Mouse (Mus musculus) hindbrain, embryonic 11.5 days (tissue): ENCODE measurements around the gene Mucl3. TPM values are rescaled to one million over a fixed set of nuclear protein-coding genes. Genes with fewer than 3 reads are reported as not detected.

ENCODE experiments used
- ATAC-seq: fragments of 200-750 bp; cut with Nextera tagmentation; 2 replicates; pipeline ENCODE4 v1.8.0; 2017; ENCODE audit warnings: mild to moderate bottlenecking, moderate TSS enrichment, moderate library complexity; ENCODE audit not compliant: low FRiP score
- DNase-seq: peaks from one replicate; pipeline ENCODE4 v3.0.0-alpha.2; 2015; ENCODE audit warnings: low spot score
- H3K27ac ChIP-seq: fragments of 300-500 bp; sonication (generic); 2 replicates; pipeline ENCODE4 v1.5.1; 2014; ENCODE audit warnings: mild to moderate bottlenecking, low read depth, low read length
- H3K27me3 ChIP-seq: fragments of 300-500 bp; sonication (generic); 2 replicates; pipeline ENCODE4 v1.6.1; 2014; ENCODE audit warnings: mild to moderate bottlenecking, low read length, moderate library complexity, mixed read lengths; ENCODE audit not compliant: control insufficient read depth, insufficient read depth
- H3K36me3 ChIP-seq: fragments of 300-500 bp; sonication (generic); 2 replicates; pipeline ENCODE4 v1.6.1; 2014; ENCODE audit warnings: mild to moderate bottlenecking, low read length, moderate library complexity, mixed read lengths; ENCODE audit not compliant: control insufficient read depth, insufficient read depth
- H3K4me1 ChIP-seq: fragments of 300-500 bp; sonication (generic); replicated peaks from 2 replicates; pipeline ENCODE4 v1.6.1; 2014; ENCODE audit warnings: low read length, mixed read lengths; ENCODE audit not compliant: control insufficient read depth, insufficient read depth
- H3K4me2 ChIP-seq: fragments of 300-500 bp; sonication (generic); replicated peaks from 2 replicates; pipeline ENCODE4 v1.6.1; 2014; ENCODE audit warnings: mild to moderate bottlenecking, low read depth, low read length
- H3K4me3 ChIP-seq: fragments of 300-500 bp; sonication (generic); 2 replicates; pipeline ENCODE4 v1.5.1; 2014; ENCODE audit warnings: low read depth, low read length
- H3K9ac ChIP-seq: fragments of 300-500 bp; sonication (generic); 2 replicates; pipeline ENCODE4 v1.6.1; 2014; ENCODE audit warnings: low read depth, low read length
- H3K9me3 ChIP-seq: fragments of 300-500 bp; sonication (generic); 2 replicates; pipeline ENCODE4 v1.6.1; 2016; ENCODE audit warnings: low read length; ENCODE audit not compliant: control insufficient read depth
- WGBS: fragments of 180-500 bp; shearing (Covaris S2); extraction: QIAGEN DNeasy Blood & Tissue Kit; methylation state at CpG from one replicate; pipeline ENCODE4 v1.1.7; 2014; 5-methylcytosine and 5-hydroxymethylcytosine counted together
- polyA plus RNA-seq: library from polyadenylated mRNA; unstranded; fragments of >200 nt; fragmentation: Nextera tagmentation; extraction: Ambion mirVana; gene quantifications from 2 replicates; pipeline ENCODE4 v1.2.1, GENCODE M21; 2014

Mucl3 gene
- polyA plus RNA-seq, 1 experiment from 2014 or later = 0.32 TPM

- peak within 1 kb of the TSS; percentile 65 for H3K4me2 ChIP-seq
- ATAC-seq = peak; percentile 94
- no peak within 1 kb of the TSS for H3K27ac ChIP-seq
- no peaks in the 10 kb centered on the region for H3K4me1 ChIP-seq
- WGBS = 3% methylated on average over 23 of the region's 23 CpGs
- H3K9me3 ChIP-seq = no peaks in the 10 kb centered on the region
- peak within 1 kb of the TSS; percentile 82 for H3K9ac ChIP-seq
- peak within 1 kb of the TSS; percentile 56 for H3K4me3 ChIP-seq
- peak; percentile 96 for DNase-seq
- H3K36me3 ChIP-seq = no peaks in the 10 kb centered on the region
- no peaks in the 10 kb centered on the region for H3K27me3 ChIP-seq
Measured at GRCm38 (mm10) chr17:35673416-35674035, 30.0 kb upstream of the Mucl3 start, which contains the start of gene Gtf2h4. Gene Gtf2h4, minus strand, starts transcription at chr17:35673739.

GRCm38 (mm10) chr17:35672527-35672926 lies 29.0 kb upstream of the Mucl3 start:
- no peak overlapping the region for H3K4me3 ChIP-seq
- no peak overlapping the region; the same call in 1 of the 2 replicates for H3K4me2 ChIP-seq
- H3K9ac ChIP-seq = no peak overlapping the region
- no peaks in the 10 kb centered on the region for H3K27me3 ChIP-seq
- H3K4me1 ChIP-seq = peaks cover 4% of the 10 kb centered on the region; the same call in 1 of the 2 replicates
- H3K27ac ChIP-seq = no peak overlapping the region
- no peak for ATAC-seq
- no peaks in the 10 kb centered on the region for H3K9me3 ChIP-seq
- no peaks in the 10 kb centered on the region for H3K36me3 ChIP-seq
- 90% methylated on average over 6 of the region's 6 CpGs for WGBS
- DNase-seq = no peak

GRCm38 (mm10) chr17:35671846-35672245 lies 28.4 kb upstream of the Mucl3 start:
- ATAC-seq (no peak), DNase-seq (no peak)
- H3K36me3 ChIP-seq = no peaks in the 10 kb centered on the region
- WGBS = 83% methylated on average over 6 of the region's 6 CpGs
- H3K4me3 ChIP-seq = no peak overlapping the region
- no peak overlapping the region for H3K9ac ChIP-seq
- H3K4me1 ChIP-seq = peaks cover 4% of the 10 kb centered on the region; the same call in 1 of the 2 replicates
- H3K27me3 ChIP-seq = no peaks in the 10 kb centered on the region
- H3K27ac ChIP-seq = no peak overlapping the region
- no peak overlapping the region for H3K4me2 ChIP-seq
- no peaks in the 10 kb centered on the region for H3K9me3 ChIP-seq

- no peaks in the 10 kb centered on the region for H3K9me3 ChIP-seq
- no peak overlapping the region for H3K27ac ChIP-seq
- no peak overlapping the region for H3K4me2 ChIP-seq
- WGBS = 92% methylated on average over 9 of the region's 9 CpGs
- no peaks in the 10 kb centered on the region for H3K27me3 ChIP-seq
- H3K4me1 ChIP-seq = peaks cover 7% of the 10 kb centered on the region
- ATAC-seq (no peak), DNase-seq (no peak)
- H3K9ac ChIP-seq = no peak overlapping the region
- H3K36me3 ChIP-seq = no peaks in the 10 kb centered on the region
- H3K4me3 ChIP-seq = no peak overlapping the region
Measured at GRCm38 (mm10) chr17:35669731-35670130, 26.2 kb upstream of the Mucl3 start.

GRCm38 (mm10) chr17:35667334-35668065 lies 24.0 kb upstream of the Mucl3 start, which contains the start of gene Vars2:
Gene Vars2, minus strand, starts transcription at chr17:35667592.
- Histone ChIP-seq H3K4me1 (peaks cover 7% of the 10 kb centered on the region), H3K27me3 (no peaks in the 10 kb centered on the region), H3K36me3 (no peaks in the 10 kb centered on the region), H3K27ac (peak within 1 kb of the TSS; percentile 70), H3K4me3 (peak within 1 kb of the TSS; percentile 74), H3K9ac (peak within 1 kb of the TSS; percentile 84), H3K9me3 (no peaks in the 10 kb centered on the region), H3K4me2 (peak within 1 kb of the TSS; percentile 91)
- peak; percentile 99 for DNase-seq
- WGBS = under 1% methylated on average over 61 of the region's 61 CpGs
- ATAC-seq = peak; percentile 88

- H3K9me3 ChIP-seq = no peaks in the 10 kb centered on the region
- no peaks in the 10 kb centered on the region for H3K36me3 ChIP-seq
- H3K4me2 ChIP-seq = peak overlapping the region; percentile 91
- H3K27ac ChIP-seq = peak overlapping the region; percentile 70
- no peaks in the 10 kb centered on the region for H3K27me3 ChIP-seq
- ATAC-seq (peak; percentile 68), DNase-seq (no peak)
- H3K4me1 ChIP-seq = peaks cover 7% of the 10 kb centered on the region
- WGBS = 3% methylated on average over 13 of the region's 13 CpGs
- H3K9ac ChIP-seq = peak overlapping the region; percentile 84
- peak overlapping the region; percentile 74 for H3K4me3 ChIP-seq
Measured at GRCm38 (mm10) chr17:35666851-35667256, 23.4 kb upstream of the Mucl3 start.

GRCm38 (mm10) chr17:35665957-35666515 lies 22.5 kb upstream of the Mucl3 start:
- peaks cover 7% of the 10 kb centered on the region for H3K4me1 ChIP-seq
- H3K36me3 ChIP-seq = no peaks in the 10 kb centered on the region
- no peak for DNase-seq
- no peaks in the 10 kb centered on the region for H3K9me3 ChIP-seq
- H3K9ac ChIP-seq = 0 out of 2 replicates have a peak overlapping the region, but pooled peaks have one; percentile 84
- H3K27ac ChIP-seq = no peak overlapping the region
- no peak for ATAC-seq
- no peaks in the 10 kb centered on the region for H3K27me3 ChIP-seq
- no peak overlapping the region; the same call in none of the 2 replicates for H3K4me3 ChIP-seq
- 76% methylated on average over 17 of the region's 17 CpGs for WGBS
- H3K4me2 ChIP-seq = no peak overlapping the region

GRCm38 (mm10) chr17:35653086-35653485 lies 9.6 kb upstream of the Mucl3 start:
- H3K9me3 ChIP-seq = no peaks in the 10 kb centered on the region
- H3K36me3 ChIP-seq = no peaks in the 10 kb centered on the region
- H3K4me1 ChIP-seq = no peaks in the 10 kb centered on the region
- H3K27me3 ChIP-seq = no peaks in the 10 kb centered on the region
- ATAC-seq (no peak), DNase-seq (no peak)
- no peak overlapping the region for H3K27ac ChIP-seq
- H3K9ac ChIP-seq = no peak overlapping the region
- H3K4me3 ChIP-seq = no peak overlapping the region
- no peak overlapping the region for H3K4me2 ChIP-seq
- WGBS = 90% methylated on average over 2 of the region's 2 CpGs
